Mouse (Mus musculus) limb, embryonic 15.5 days (tissue): ENCODE measurements around the gene Hoxd10. TPM values are rescaled to one million over a fixed set of nuclear protein-coding genes. Genes with fewer than 3 reads are reported as not detected.

Experiments used
- ATAC-seq: fragments of 200-750 bp; cut with Nextera tagmentation; 2 replicates; pipeline ENCODE4 v1.8.0; 2017; ENCODE audit warnings: low read depth, moderate TSS enrichment; ENCODE audit not compliant: insufficient number of reproducible peaks, low FRiP score, low TSS enrichment
- H3K27ac ChIP-seq: fragments of 300-500 bp; sonication (generic); 2 replicates; pipeline ENCODE4 v1.5.1; 2015; ENCODE audit warnings: moderate library complexity, mild to moderate bottlenecking, inconsistent platforms
- H3K27me3 ChIP-seq: fragments of 300-500 bp; sonication (generic); 2 replicates; pipeline ENCODE4 v1.6.1; 2015; ENCODE audit warnings: inconsistent platforms
- H3K36me3 ChIP-seq: fragments of 300-500 bp; sonication (generic); 2 replicates; pipeline ENCODE4 v1.6.1; 2015; ENCODE audit warnings: inconsistent platforms
- H3K4me1 ChIP-seq: fragments of 300-500 bp; sonication (generic); 2 replicates; pipeline ENCODE4 v1.6.1; 2015; ENCODE audit warnings: inconsistent platforms
- H3K4me2 ChIP-seq: fragments of 300-500 bp; sonication (generic); 2 replicates; pipeline ENCODE4 v1.6.1; 2015; ENCODE audit warnings: mild to moderate bottlenecking, inconsistent platforms
- H3K4me3 ChIP-seq: fragments of 300-500 bp; sonication (generic); 2 replicates; pipeline ENCODE4 v1.5.1; 2015; ENCODE audit warnings: mild to moderate bottlenecking, inconsistent platforms
- H3K9ac ChIP-seq: fragments of 300-500 bp; sonication (generic); 2 replicates; pipeline ENCODE4 v1.6.1; 2015; ENCODE audit warnings: inconsistent platforms
- H3K9me3 ChIP-seq: fragments of 300-500 bp; sonication (generic); 2 replicates; pipeline ENCODE4 v1.6.1; 2016; ENCODE audit warnings: inconsistent platforms
- WGBS: fragments of 180-500 bp; shearing (Covaris S2); methylation state at CpG from one replicate; pipeline ENCODE4 v1.1.7; 2015; 5-methylcytosine and 5-hydroxymethylcytosine counted together
- polyA plus RNA-seq: library from polyadenylated mRNA; unstranded; fragments of >200 nt; fragmentation: Nextera tagmentation; extraction: Ambion mirVana; gene quantifications from 2 replicates; pipeline ENCODE4 v1.2.1, GENCODE M21; 2015

Gene Hoxd10
- polyA plus RNA-seq, 1 experiment from 2014 or later = 14.5 TPM

- Histone ChIP-seq H3K9ac (no peak overlapping the region), H3K27me3 (peaks cover 94% of the 10 kb centered on the region), H3K27ac (no peak overlapping the region), H3K4me3 (peak overlapping the region; percentile 19), H3K9me3 (no peaks in the 10 kb centered on the region), H3K36me3 (no peaks in the 10 kb centered on the region), H3K4me2 (peak overlapping the region; percentile 32), H3K4me1 (peaks cover 30% of the 10 kb centered on the region)
- WGBS = 4% methylated on average over 52 of the region's 52 CpGs
- no peak for ATAC-seq
Measured at GRCm38 (mm10) chr2:74732513-74733316, 41.0 kb downstream of the Hoxd10 start.

- H3K9me3 ChIP-seq = no peaks in the 10 kb centered on the region
- peaks cover 94% of the 10 kb centered on the region for H3K27me3 ChIP-seq
- H3K27ac ChIP-seq = no peak overlapping the region
- H3K9ac ChIP-seq = no peak overlapping the region
- H3K36me3 ChIP-seq = no peaks in the 10 kb centered on the region
- WGBS = 5% methylated on average over 13 of the region's 16 CpGs
- peak overlapping the region; percentile 32 for H3K4me2 ChIP-seq
- H3K4me3 ChIP-seq = peak overlapping the region; percentile 19; the same call in 1 of the 2 replicates
- peaks cover 31% of the 10 kb centered on the region for H3K4me1 ChIP-seq
- no peak for ATAC-seq
Measured at GRCm38 (mm10) chr2:74733317-74733661, 41.6 kb downstream of the Hoxd10 start.

GRCm38 (mm10) chr2:74733765-74734164 lies 42.0 kb downstream of the Hoxd10 start:
- no peak overlapping the region; the same call in 1 of the 2 replicates for H3K4me2 ChIP-seq
- H3K4me1 ChIP-seq = peaks cover 34% of the 10 kb centered on the region
- ATAC-seq = no peak

GRCm38 (mm10) chr2:74734451-74734850 lies 42.7 kb downstream of the Hoxd10 start:
- Histone ChIP-seq H3K4me2 (no peak overlapping the region), H3K9ac (no peak overlapping the region), H3K4me1 (peaks cover 35% of the 10 kb centered on the region), H3K4me3 (no peak overlapping the region), H3K27ac (no peak overlapping the region), H3K36me3 (no peaks in the 10 kb centered on the region), H3K9me3 (no peaks in the 10 kb centered on the region), H3K27me3 (peaks cover 94% of the 10 kb centered on the region)
- no peak for ATAC-seq
- WGBS = 15% methylated on average over 13 of the region's 13 CpGs

More at GRCm38 (mm10) chr2:74733765-74734164, 42.0 kb downstream of the Hoxd10 start:
- Histone ChIP-seq H3K36me3 (no peaks in the 10 kb centered on the region), H3K4me3 (no peak overlapping the region), H3K27ac (no peak overlapping the region), H3K27me3 (peaks cover 94% of the 10 kb centered on the region), H3K9me3 (no peaks in the 10 kb centered on the region), H3K9ac (no peak overlapping the region)
- 12% methylated on average over 6 of the region's 6 CpGs for WGBS

GRCm38 (mm10) chr2:74734996-74735811 lies 43.5 kb downstream of the Hoxd10 start:
- Histone ChIP-seq H3K27me3 (peaks cover 98% of the 10 kb centered on the region), H3K9me3 (no peaks in the 10 kb centered on the region), H3K4me2 (peak overlapping the region; percentile 30), H3K4me1 (peaks cover 39% of the 10 kb centered on the region), H3K4me3 (0 out of 2 replicates have a peak overlapping the region, but pooled peaks have one; percentile 13), H3K9ac (no peak overlapping the region), H3K36me3 (no peaks in the 10 kb centered on the region), H3K27ac (no peak overlapping the region)
- 15% methylated on average over 27 of the region's 27 CpGs for WGBS
- ATAC-seq = no peak

GRCm38 (mm10) chr2:74735851-74736687 lies 44.3 kb downstream of the Hoxd10 start:
- Histone ChIP-seq H3K27ac (no peak overlapping the region), H3K9ac (no peak overlapping the region), H3K4me1 (peaks cover 45% of the 10 kb centered on the region), H3K4me3 (peak overlapping the region; percentile 13), H3K9me3 (no peaks in the 10 kb centered on the region), H3K27me3 (peaks cover 98% of the 10 kb centered on the region), H3K36me3 (no peaks in the 10 kb centered on the region), H3K4me2 (peak overlapping the region; percentile 30)
- ATAC-seq = no peak
- WGBS = 4% methylated on average over 42 of the region's 42 CpGs

GRCm38 (mm10) chr2:74736688-74737577 lies 45.2 kb downstream of the Hoxd10 start:
- no peaks in the 10 kb centered on the region for H3K9me3 ChIP-seq
- peaks cover 98% of the 10 kb centered on the region for H3K27me3 ChIP-seq
- peaks cover 45% of the 10 kb centered on the region for H3K4me1 ChIP-seq
- no peak overlapping the region for H3K27ac ChIP-seq
- no peak overlapping the region for H3K4me2 ChIP-seq
- ATAC-seq = no peak
- H3K36me3 ChIP-seq = no peaks in the 10 kb centered on the region
- H3K4me3 ChIP-seq = peak overlapping the region; percentile 13; the same call in 1 of the 2 replicates
- 9% methylated on average over 15 of the region's 15 CpGs for WGBS
- H3K9ac ChIP-seq = no peak overlapping the region

- H3K4me3 ChIP-seq = no peak overlapping the region
- no peaks in the 10 kb centered on the region for H3K9me3 ChIP-seq
- 14% methylated on average over 7 of the region's 7 CpGs for WGBS
- H3K36me3 ChIP-seq = no peaks in the 10 kb centered on the region
- H3K4me2 ChIP-seq = no peak overlapping the region
- no peak overlapping the region for H3K9ac ChIP-seq
- no peak for ATAC-seq
- peaks cover 98% of the 10 kb centered on the region for H3K27me3 ChIP-seq
- no peak overlapping the region for H3K27ac ChIP-seq
- H3K4me1 ChIP-seq = peaks cover 41% of the 10 kb centered on the region
Measured at GRCm38 (mm10) chr2:74737578-74738070, 45.9 kb downstream of the Hoxd10 start.

GRCm38 (mm10) chr2:74738623-74739475 lies 47.1 kb downstream of the Hoxd10 start:
- no peak overlapping the region for H3K27ac ChIP-seq
- ATAC-seq = no peak
- H3K4me3 ChIP-seq = no peak overlapping the region
- peaks cover 37% of the 10 kb centered on the region for H3K4me1 ChIP-seq
- H3K27me3 ChIP-seq = peaks cover 97% of the 10 kb centered on the region
- WGBS = 10% methylated on average over 20 of the region's 20 CpGs
- no peak overlapping the region for H3K9ac ChIP-seq
- H3K9me3 ChIP-seq = no peaks in the 10 kb centered on the region
- no peaks in the 10 kb centered on the region for H3K36me3 ChIP-seq
- no peak overlapping the region for H3K4me2 ChIP-seq

- WGBS = 29% methylated on average over 2 of the region's 2 CpGs
Measured at GRCm38 (mm10) chr2:74739476-74739800, 47.7 kb downstream of the Hoxd10 start.

More at GRCm38 (mm10) chr2:74739476-74739800, 47.7 kb downstream of the Hoxd10 start:
- Histone ChIP-seq H3K4me2 (no peak overlapping the region), H3K9ac (no peak overlapping the region), H3K27me3 (peaks cover 97% of the 10 kb centered on the region), H3K27ac (no peak overlapping the region), H3K9me3 (no peaks in the 10 kb centered on the region), H3K4me3 (no peak overlapping the region), H3K36me3 (no peaks in the 10 kb centered on the region), H3K4me1 (peaks cover 37% of the 10 kb centered on the region)
- ATAC-seq = no peak
